Mouse (Mus musculus): ENCODE data around the gene 4932438A13Rik.

GRCm38 (mm10) chr3:36830218-36830617, 32.7 kb upstream of the 4932438A13Rik start:
- TF ChIP-seq CTCF (conservative IDR thresholded peaks at IDR 0.05; ENCODE audit: low read length) (no peak), POU5F1 (IDR thresholded peaks at IDR 0.05; ENCODE audit: borderline replicate concordance, low read length) (no peak)
